Mouse (Mus musculus): Measurements from ENCODE around the gene Tat.

- TF ChIP-seq CTCF (IDR thresholded peaks at IDR 0.05; ENCODE audit: low read depth), result no peak
- TF ChIP-seq EP300 (IDR thresholded peaks at IDR 0.05; ENCODE audit: low read depth), result no peak
These were observed 2.7 kb downstream of the Tat start for GRCm38 (mm10) chr8:109992951-109993350.

Data from liver, postnatal 0 days (tissue).